Mouse (Mus musculus): ENCODE results near the gene Fam170b.

DNA sequence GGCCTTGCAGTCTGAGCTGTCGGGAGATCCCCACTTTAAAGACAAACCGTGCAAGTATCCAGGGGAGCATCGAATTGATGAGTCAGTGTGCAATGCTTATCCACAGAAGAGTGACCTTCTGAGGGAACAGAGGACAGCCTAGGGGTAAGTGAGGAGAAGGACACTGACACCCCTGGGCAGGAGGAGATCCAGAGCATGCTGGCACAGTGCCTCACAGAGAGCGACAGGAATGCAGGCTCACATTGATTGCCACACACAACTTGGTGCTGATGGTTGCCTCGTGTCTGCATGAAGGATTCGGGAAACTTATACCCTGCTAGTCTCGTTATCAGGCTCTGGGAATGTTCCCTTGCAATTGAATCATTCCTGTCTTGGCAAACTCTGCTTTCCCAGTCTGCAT is 16.5 kb upstream of the Fam170b start:
- no peak for TF ChIP-seq POLR2A (IDR thresholded peaks at IDR 0.05; ENCODE audit: extremely low read depth, insufficient read depth, low read length)
- TF ChIP-seq CTCF (IDR thresholded peaks at IDR 0.05; ENCODE audit: low read depth, low read length) = no peak
